Mouse (Mus musculus): ENCODE results near the gene Prkcq.

Gene Prkcq

GRCm38 (mm10) chr2:11171754-11172501 is at the start of gene Prkcq:
Prkcq (plus strand) TSS chr2:11172108.
- peak; percentile 72 for DNase-seq (ENCODE audit: low spot score)

GRCm38 (mm10) chr2:11130881-11131280 is 41.0 kb upstream of the Prkcq start:
- no peak for DNase-seq (ENCODE audit: low spot score)

DNA sequence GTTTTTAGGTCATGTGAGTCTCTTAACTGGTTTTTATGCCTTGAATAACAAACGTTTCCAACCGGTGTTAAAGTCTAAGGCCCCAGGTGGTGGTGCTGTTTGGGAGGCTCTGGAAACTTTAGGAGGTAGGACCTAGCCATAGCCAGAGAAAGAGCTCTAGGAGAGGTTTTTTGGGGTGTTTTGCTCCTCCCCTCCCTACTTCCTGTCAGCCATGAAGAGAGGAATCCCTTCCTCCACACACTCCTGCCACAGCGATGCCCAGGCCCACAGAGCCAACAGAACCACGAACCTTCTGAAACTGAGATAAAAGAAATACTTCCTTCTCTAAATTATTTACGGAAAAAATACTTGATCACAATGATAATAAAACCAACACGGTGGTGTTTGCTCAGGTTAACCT is 36.2 kb upstream of the Prkcq start:
- no peak for DNase-seq (ENCODE audit: low spot score)

DNA sequence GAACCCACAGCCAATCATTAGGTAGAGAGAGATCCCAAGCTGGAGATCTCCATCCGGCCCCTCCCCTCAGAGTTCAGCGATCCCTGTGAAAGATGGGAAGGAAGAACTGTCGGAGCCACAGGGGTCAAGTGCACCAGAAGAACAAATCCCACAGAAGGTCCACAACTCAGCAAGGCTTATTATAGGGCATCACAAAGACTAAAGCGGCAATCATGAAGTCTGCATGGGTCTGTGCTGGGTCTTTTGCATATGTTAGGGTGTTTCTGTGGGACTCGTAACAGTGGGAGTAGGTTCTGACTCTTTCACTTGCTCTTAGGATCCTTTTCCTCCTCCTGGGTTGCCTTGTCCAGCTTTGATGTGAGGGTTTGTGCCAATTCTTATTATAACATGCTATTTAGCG is 33.8 kb upstream of the Prkcq start:
- no peak for DNase-seq (ENCODE audit: low spot score)

GRCm38 (mm10) chr2:11139518-11140152 is 32.3 kb upstream of the Prkcq start:
- DNase-seq (ENCODE audit: low spot score), result peak; percentile 60

DNA sequence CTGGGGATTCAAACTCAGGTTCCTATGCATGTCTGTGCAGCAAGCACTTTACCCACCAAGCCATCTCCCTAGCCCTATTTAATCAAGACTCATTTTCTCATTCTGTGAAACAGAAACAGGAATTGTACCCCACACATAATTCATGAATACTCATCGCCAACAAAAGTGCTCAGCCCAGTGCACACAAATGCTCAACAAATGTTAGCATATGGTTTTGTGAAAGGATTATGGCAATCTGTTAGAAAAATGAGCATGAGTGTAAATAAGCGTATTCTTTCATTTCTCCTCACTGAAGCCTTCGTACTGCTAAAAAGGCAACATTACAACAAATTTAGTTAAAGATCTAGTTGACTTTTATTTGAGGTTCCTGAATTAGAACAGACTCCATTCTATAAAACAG is 31.5 kb upstream of the Prkcq start:
- no peak for DNase-seq (ENCODE audit: low spot score)

- DNase-seq (ENCODE audit: low spot score), result no peak
Measured at GRCm38 (mm10) chr2:11149091-11149490, 22.8 kb upstream of the Prkcq start.

DNA sequence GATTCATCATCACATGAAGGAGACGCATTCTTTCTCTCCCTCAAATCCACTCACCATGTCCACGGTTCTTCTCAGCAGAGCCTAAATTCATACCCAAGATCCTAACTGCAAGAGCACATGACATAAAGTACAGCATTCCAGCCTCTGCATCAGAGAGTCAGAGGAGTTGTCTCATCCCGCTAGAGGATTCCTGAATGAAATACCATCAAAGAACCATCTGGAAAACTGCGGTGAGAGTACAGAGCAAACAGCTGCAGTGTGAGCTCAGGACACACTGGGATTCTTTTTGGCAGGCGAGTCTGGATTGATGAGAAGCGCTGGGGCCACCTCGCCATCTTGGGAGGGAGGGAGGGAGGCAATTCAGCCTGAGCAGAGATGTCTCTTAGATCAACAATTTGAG is 20.9 kb upstream of the Prkcq start:
- no peak for DNase-seq (ENCODE audit: low spot score)

GRCm38 (mm10) chr2:11151655-11152323 is 20.1 kb upstream of the Prkcq start:
- DNase-seq (ENCODE audit: low spot score), result no peak

- DNase-seq (ENCODE audit: low spot score), result no peak
Measured at GRCm38 (mm10) chr2:11159641-11160040, 12.3 kb upstream of the Prkcq start.

GRCm38 (mm10) chr2:11160696-11161095 is 11.2 kb upstream of the Prkcq start:
- no peak for DNase-seq (ENCODE audit: low spot score)

DNA sequence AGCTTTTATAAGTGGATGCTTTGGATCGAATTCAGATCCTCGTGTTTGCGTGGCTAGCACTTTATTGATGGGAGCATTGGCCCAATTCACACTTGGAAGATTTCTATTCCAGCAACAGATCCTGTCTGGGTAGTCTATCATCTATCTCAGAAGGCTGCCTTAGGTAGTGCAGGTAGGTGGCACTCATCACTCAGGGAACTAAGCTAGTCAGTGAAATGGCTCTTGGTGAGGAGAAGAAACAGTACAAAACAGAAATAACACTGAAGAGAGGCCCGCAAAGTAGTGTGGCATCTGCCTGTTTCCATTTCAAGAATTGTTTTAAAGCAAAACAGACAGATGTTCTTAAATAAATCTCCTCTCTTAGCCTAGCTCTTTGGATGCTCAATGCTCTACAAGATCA is 10.6 kb upstream of the Prkcq start:
- no peak for DNase-seq (ENCODE audit: low spot score)

- DNase-seq (ENCODE audit: low spot score), result no peak
Measured at GRCm38 (mm10) chr2:11162701-11163100, 9.2 kb upstream of the Prkcq start.

GRCm38 (mm10) chr2:11164170-11164569 is 7.7 kb upstream of the Prkcq start:
- DNase-seq (ENCODE audit: low spot score), result no peak

GRCm38 (mm10) chr2:11169721-11170335 is 2.1 kb upstream of the Prkcq start:
- DNase-seq (ENCODE audit: low spot score), result no peak

DNA sequence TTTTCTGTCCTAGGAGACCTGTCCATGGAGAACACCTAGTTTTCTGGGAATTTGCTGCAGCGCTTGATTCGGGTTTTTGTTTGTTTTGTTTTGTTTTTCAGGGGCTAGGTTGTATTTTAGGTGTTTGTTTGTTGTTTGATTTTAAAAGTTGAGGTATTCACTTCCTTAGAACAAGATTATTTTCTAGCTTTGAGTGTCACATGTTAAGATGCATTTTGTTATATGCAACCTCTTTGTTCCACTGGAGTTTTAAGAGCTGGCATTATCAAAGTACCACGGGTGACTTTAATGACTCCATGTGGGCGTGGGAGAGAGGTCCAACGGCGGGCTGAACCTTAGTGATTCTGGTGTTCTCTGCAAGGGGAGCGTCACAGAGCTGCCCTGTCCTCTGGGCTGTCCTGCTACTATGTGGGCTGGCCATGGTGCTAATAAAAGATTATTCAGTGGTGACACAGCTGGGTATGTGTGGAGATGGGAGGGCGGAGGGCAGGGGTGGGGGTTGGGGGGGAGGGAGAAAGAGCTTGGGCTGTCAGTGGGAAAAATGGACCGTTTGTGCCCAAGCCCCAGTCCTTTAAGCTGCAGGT is 1.0 kb downstream of the Prkcq start:
- DNase-seq (ENCODE audit: low spot score), result peak; percentile 12

DNA sequence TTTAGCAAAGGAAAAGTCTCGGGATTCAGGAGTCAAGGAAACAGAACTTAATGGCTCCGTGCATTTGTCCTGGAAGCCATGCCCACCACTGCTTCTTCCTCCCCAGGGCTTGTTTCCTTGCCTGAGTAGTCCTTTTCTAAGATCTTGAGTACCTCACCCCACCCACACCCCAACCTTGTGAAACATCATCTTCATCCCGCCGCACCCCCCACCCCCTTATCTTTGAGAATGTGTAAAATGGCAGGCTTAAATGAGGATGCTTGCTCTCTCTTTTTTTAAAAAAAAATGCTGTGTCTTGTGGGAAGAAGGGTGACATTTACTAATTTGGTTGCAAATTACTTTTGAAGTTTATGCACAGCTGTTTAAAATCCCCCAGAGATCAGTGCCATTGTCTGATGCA is 1.6 kb downstream of the Prkcq start:
- DNase-seq (ENCODE audit: low spot score), result no peak

GRCm38 (mm10) chr2:11174101-11174500 is 2.2 kb downstream of the Prkcq start:
- DNase-seq (ENCODE audit: low spot score), result no peak

GRCm38 (mm10) chr2:11177880-11178279 is 6.0 kb downstream of the Prkcq start:
- no peak for DNase-seq (ENCODE audit: low spot score)

GRCm38 (mm10) chr2:11181510-11181909 is 9.6 kb downstream of the Prkcq start:
- no peak for DNase-seq (ENCODE audit: low spot score)

DNA sequence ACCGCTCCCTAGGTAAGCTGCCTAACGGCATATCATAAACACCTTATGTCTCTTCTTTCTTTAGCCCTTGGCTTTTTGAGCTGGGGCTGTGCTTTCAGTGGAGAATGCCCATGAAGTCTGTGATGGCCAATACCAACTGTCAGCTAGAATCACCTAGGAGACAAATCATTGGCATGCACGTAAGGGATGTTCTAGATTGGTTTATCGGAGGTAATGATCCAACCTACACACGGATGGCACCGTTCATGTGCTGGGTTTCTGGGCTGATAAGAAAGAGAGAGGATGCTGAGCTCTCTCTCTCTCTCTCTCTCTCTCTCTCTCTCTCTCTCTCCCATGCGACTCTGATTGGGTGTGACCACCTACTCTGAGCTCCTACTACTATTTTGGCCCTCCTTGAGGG is 10.2 kb downstream of the Prkcq start:
- DNase-seq (ENCODE audit: low spot score), result no peak

GRCm38 (mm10) chr2:11183991-11184390 is 12.1 kb downstream of the Prkcq start:
- no peak for DNase-seq (ENCODE audit: low spot score)

All from retina, embryonic 14.5 days (tissue).